Mouse (Mus musculus): ENCODE data around the gene Rad1. TPM values are rescaled to one million over a fixed set of nuclear protein-coding genes. Genes with fewer than 3 reads are reported as not detected.

Rad1 gene
- total and polyA plus RNA-seq, 2 experiments from 2014 or later = 15.5 to 18.1 TPM

- Histone ChIP-seq H3K36me3 (ENCODE audit: insufficient read depth, low read length) (0 out of 2 replicates have a peak, but pooled peaks cover 5% of the 10 kb centered on the region), H3K4me1 (ENCODE audit: insufficient read depth, low read length) (no peaks in the 10 kb centered on the region), H3K9ac (replicated peaks; ENCODE audit: low read length, poor library complexity, severe bottlenecking) (no peak overlapping the region), H3K4me3 (ENCODE audit: low read depth, low read length) (no peak overlapping the region), H3K27ac (ENCODE audit: low read depth, low read length) (no peak overlapping the region), H3K4me2 (ENCODE audit: low read depth, low read length, poor library complexity, severe bottlenecking) (no peak overlapping the region), H3K27me3 (ENCODE audit: insufficient read depth, low read length) (no peaks in the 10 kb centered on the region), H3K9me3 (ENCODE audit: low read length) (no peaks in the 10 kb centered on the region)
- TF ChIP-seq CTCF (IDR thresholded peaks at IDR 0.05) = no peak
- WGBS = 85% methylated on average over 5 of the region's 5 CpGs
- no peak for ATAC-seq (ENCODE audit: low FRiP score)
- DNase-seq (ENCODE audit: low spot score) = no peak
These were observed 13.8 kb downstream of the Rad1 start for GRCm38 (mm10) chr15:10499593-10499992.

DNA sequence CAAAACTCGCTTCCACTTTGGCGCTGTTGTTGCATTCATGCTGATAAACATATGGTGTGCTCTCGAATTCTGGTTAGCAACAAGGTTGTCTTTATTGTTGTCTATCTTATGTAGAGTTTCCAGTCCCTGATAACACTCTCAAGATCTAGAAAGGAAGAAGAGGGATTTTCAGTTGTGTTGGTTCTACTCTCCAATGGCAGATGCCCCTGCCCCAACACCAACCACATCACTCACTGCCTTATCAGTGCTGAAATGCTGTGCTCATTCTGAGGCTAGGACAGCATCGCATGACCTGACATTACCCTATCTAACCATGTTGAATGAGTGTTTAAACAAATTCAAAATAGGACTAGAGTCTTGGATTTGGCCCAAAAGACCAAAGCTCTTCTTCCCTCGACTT lies 14.2 kb downstream of the Rad1 start:
- Histone ChIP-seq H3K9me3 (ENCODE audit: low read length) (no peaks in the 10 kb centered on the region), H3K27me3 (ENCODE audit: insufficient read depth, low read length) (no peaks in the 10 kb centered on the region), H3K4me3 (ENCODE audit: low read depth, low read length) (no peak overlapping the region), H3K9ac (replicated peaks; ENCODE audit: low read length, poor library complexity, severe bottlenecking) (no peak overlapping the region), H3K27ac (ENCODE audit: low read depth, low read length) (no peak overlapping the region), H3K4me2 (ENCODE audit: low read depth, low read length, poor library complexity, severe bottlenecking) (no peak overlapping the region), H3K4me1 (ENCODE audit: insufficient read depth, low read length) (no peaks in the 10 kb centered on the region), H3K36me3 (ENCODE audit: insufficient read depth, low read length) (0 out of 2 replicates have a peak, but pooled peaks cover 5% of the 10 kb centered on the region)
- 87% methylated on average over 5 of the region's 5 CpGs for WGBS
- ATAC-seq (ENCODE audit: low FRiP score) = peak; percentile 49; the same call in 1 of the 2 replicates
- TF ChIP-seq CTCF (IDR thresholded peaks at IDR 0.05) = no peak
- no peak for DNase-seq (ENCODE audit: low spot score)

- WGBS = 58% methylated on average over 11 of the region's 11 CpGs
- Histone ChIP-seq H3K9ac (replicated peaks; ENCODE audit: low read length, poor library complexity, severe bottlenecking) (no peak overlapping the region), H3K27me3 (ENCODE audit: insufficient read depth, low read length) (no peaks in the 10 kb centered on the region), H3K9me3 (ENCODE audit: low read length) (no peaks in the 10 kb centered on the region), H3K4me3 (ENCODE audit: low read depth, low read length) (no peak overlapping the region), H3K4me1 (ENCODE audit: insufficient read depth, low read length) (no peaks in the 10 kb centered on the region), H3K4me2 (ENCODE audit: low read depth, low read length, poor library complexity, severe bottlenecking) (no peak overlapping the region), H3K36me3 (ENCODE audit: insufficient read depth, low read length) (0 out of 2 replicates have a peak, but pooled peaks cover 2% of the 10 kb centered on the region), H3K27ac (ENCODE audit: low read depth, low read length) (no peak overlapping the region)
- peak; percentile 94 for TF ChIP-seq CTCF (IDR thresholded peaks at IDR 0.05)
- DNase-seq (ENCODE audit: low spot score) (peak; percentile 84), ATAC-seq (ENCODE audit: low FRiP score) (peak; percentile 91)
These were observed 15.3 kb downstream of the Rad1 start for GRCm38 (mm10) chr15:10500838-10501719.

DNA sequence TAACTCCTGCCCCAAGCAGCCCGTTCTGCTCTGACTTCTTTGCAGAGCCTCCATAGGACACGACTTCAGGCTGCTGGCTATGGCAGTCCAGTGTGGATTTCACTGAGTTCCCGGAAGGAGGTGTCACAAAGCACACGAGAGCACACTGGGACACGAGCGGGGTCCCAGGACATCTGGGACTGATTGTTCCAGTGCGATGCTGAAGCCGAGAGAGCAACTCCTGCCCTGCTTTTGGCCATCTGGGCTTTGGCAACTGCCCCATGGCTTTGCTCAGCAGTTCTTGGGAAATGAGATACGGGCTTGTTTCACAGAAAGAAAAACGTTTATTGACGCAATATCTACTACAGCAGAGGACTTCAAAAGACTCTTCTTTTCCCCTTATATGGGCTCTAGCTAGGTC lies 20.3 kb downstream of the Rad1 start:
- ATAC-seq (ENCODE audit: low FRiP score) (no peak), DNase-seq (ENCODE audit: low spot score) (no peak)
- Histone ChIP-seq H3K27me3 (ENCODE audit: insufficient read depth, low read length) (no peaks in the 10 kb centered on the region), H3K9ac (replicated peaks; ENCODE audit: low read length, poor library complexity, severe bottlenecking) (no peak overlapping the region), H3K4me1 (ENCODE audit: insufficient read depth, low read length) (no peaks in the 10 kb centered on the region), H3K36me3 (ENCODE audit: insufficient read depth, low read length) (no peaks in the 10 kb centered on the region), H3K27ac (ENCODE audit: low read depth, low read length) (no peak overlapping the region), H3K9me3 (ENCODE audit: low read length) (no peaks in the 10 kb centered on the region), H3K4me3 (ENCODE audit: low read depth, low read length) (no peak overlapping the region), H3K4me2 (ENCODE audit: low read depth, low read length, poor library complexity, severe bottlenecking) (no peak overlapping the region)
- 83% methylated on average over 11 of the region's 11 CpGs for WGBS
- TF ChIP-seq CTCF (IDR thresholded peaks at IDR 0.05) = no peak

DNA sequence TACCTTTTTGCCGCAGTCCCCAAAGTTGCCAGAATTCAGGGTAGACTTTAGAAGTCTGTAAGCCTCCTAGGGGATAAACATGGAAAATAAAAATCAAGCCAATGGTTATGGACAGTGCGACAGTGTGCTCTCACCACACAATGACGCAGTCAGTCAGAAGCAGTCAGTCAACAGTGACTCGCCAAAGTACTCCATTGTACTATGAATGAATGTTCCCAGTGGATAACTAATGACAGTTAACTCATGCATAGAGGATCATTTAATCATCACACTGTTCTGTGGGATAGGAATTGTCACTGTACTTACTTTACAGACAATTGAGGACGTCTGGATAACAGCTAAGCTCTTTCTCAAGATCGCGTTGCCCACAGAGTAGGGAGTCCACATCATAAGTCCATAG lies 29.3 kb downstream of the Rad1 start:
- 77% methylated on average over 7 of the region's 7 CpGs for WGBS
- ATAC-seq (ENCODE audit: low FRiP score) = no peak
- Histone ChIP-seq H3K4me1 (ENCODE audit: insufficient read depth, low read length) (no peaks in the 10 kb centered on the region), H3K9ac (replicated peaks; ENCODE audit: low read length, poor library complexity, severe bottlenecking) (no peak overlapping the region), H3K9me3 (ENCODE audit: low read length) (no peaks in the 10 kb centered on the region), H3K36me3 (ENCODE audit: insufficient read depth, low read length) (no peaks in the 10 kb centered on the region), H3K27me3 (ENCODE audit: insufficient read depth, low read length) (no peaks in the 10 kb centered on the region), H3K27ac (ENCODE audit: low read depth, low read length) (no peak overlapping the region), H3K4me2 (ENCODE audit: low read depth, low read length, poor library complexity, severe bottlenecking) (no peak overlapping the region), H3K4me3 (ENCODE audit: low read depth, low read length) (no peak overlapping the region)
- DNase-seq (ENCODE audit: low spot score) = no peak
- TF ChIP-seq CTCF (IDR thresholded peaks at IDR 0.05) = no peak

DNA sequence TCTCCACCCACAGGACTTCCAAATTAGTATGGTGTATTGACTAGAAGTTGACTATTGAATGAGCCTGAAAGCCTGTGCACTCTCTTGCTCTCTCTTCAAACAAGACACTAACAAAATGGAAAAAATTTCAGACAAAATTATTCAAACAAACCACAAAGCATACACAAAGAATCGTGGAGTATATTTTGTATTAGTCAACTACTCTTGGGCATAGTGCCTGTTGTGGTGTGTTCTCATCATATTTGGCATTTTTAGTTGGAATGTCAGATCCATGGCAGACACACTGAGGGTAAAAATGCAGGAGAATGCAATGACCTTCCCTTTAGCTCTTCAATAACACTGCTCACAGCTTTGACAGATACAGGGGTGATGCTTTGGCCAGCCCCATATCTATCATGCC lies 40.1 kb downstream of the Rad1 start:
- no peak for TF ChIP-seq CTCF (IDR thresholded peaks at IDR 0.05)
- H3K36me3 ChIP-seq (ENCODE audit: insufficient read depth, low read length) = no peaks in the 10 kb centered on the region
- H3K27me3 ChIP-seq (ENCODE audit: insufficient read depth, low read length) = no peaks in the 10 kb centered on the region
- no peak overlapping the region for H3K27ac ChIP-seq (ENCODE audit: low read depth, low read length)
- no peak overlapping the region for H3K9ac ChIP-seq (replicated peaks; ENCODE audit: low read length, poor library complexity, severe bottlenecking)
- DNase-seq (ENCODE audit: low spot score) (no peak), ATAC-seq (ENCODE audit: low FRiP score) (no peak)
- 83% methylated on average over 1 of the region's 1 CpGs for WGBS
- no peak overlapping the region for H3K4me3 ChIP-seq (ENCODE audit: low read depth, low read length)
- no peak overlapping the region for H3K4me2 ChIP-seq (ENCODE audit: low read depth, low read length, poor library complexity, severe bottlenecking)
- no peaks in the 10 kb centered on the region for H3K4me1 ChIP-seq (ENCODE audit: insufficient read depth, low read length)
- H3K9me3 ChIP-seq (ENCODE audit: low read length) = no peaks in the 10 kb centered on the region

Data from midbrain, postnatal 0 days (tissue).